Mouse (Mus musculus): ENCODE data around the gene Inf2. TPM values are rescaled to one million over a fixed set of nuclear protein-coding genes. Genes with fewer than 3 reads are reported as not detected.

Inf2 gene
- polyA plus RNA-seq, 1 experiment from 2014 or later: 2.2 TPM

GRCm38 (mm10) chr12:112604709-112605649 is 16.4 kb downstream of the Inf2 start:
- H3K4me2 ChIP-seq (ENCODE audit: low read depth, severe bottlenecking): no peak overlapping the region
- no peak overlapping the region for H3K4me3 ChIP-seq (ENCODE audit: low read depth, low read length)
- peaks cover 5% of the 10 kb centered on the region; the same call in 1 of the 2 replicates for H3K4me1 ChIP-seq (ENCODE audit: control insufficient read depth, insufficient read depth, low read length)
- no peak overlapping the region for H3K9ac ChIP-seq (ENCODE audit: low read length)
- WGBS: 64% methylated on average over 20 of the region's 20 CpGs
- DNase-seq (ENCODE audit: low spot score) (peak; percentile 62), ATAC-seq (ENCODE audit: insufficient number of reproducible peaks, low FRiP score, low TSS enrichment, low read depth) (peak; percentile 25; the same call in 1 of the 2 replicates)
- no peaks in the 10 kb centered on the region for H3K27me3 ChIP-seq (ENCODE audit: control insufficient read depth, insufficient read depth, low read length)
- H3K9me3 ChIP-seq (ENCODE audit: control insufficient read depth, low read length): no peaks in the 10 kb centered on the region
- H3K36me3 ChIP-seq (ENCODE audit: control insufficient read depth, insufficient read depth, low read length): no peaks in the 10 kb centered on the region
- no peak overlapping the region for H3K27ac ChIP-seq (replicated peaks; ENCODE audit: low read depth, low read length)

- Histone ChIP-seq H3K27me3 (ENCODE audit: control insufficient read depth, insufficient read depth, low read length) (no peaks in the 10 kb centered on the region), H3K27ac (replicated peaks; ENCODE audit: low read depth, low read length) (no peak overlapping the region), H3K36me3 (ENCODE audit: control insufficient read depth, insufficient read depth, low read length) (no peaks in the 10 kb centered on the region), H3K9ac (ENCODE audit: low read length) (no peak overlapping the region), H3K9me3 (ENCODE audit: control insufficient read depth, low read length) (no peaks in the 10 kb centered on the region), H3K4me1 (ENCODE audit: control insufficient read depth, insufficient read depth, low read length) (peaks cover 2% of the 10 kb centered on the region; the same call in 1 of the 2 replicates), H3K4me2 (ENCODE audit: low read depth, severe bottlenecking) (no peak overlapping the region), H3K4me3 (ENCODE audit: low read depth, low read length) (no peak overlapping the region)
- ATAC-seq (ENCODE audit: insufficient number of reproducible peaks, low FRiP score, low TSS enrichment, low read depth) (no peak), DNase-seq (ENCODE audit: low spot score) (peak; percentile 81)
- WGBS: 51% methylated on average over 6 of the region's 6 CpGs
These were observed 17.2 kb downstream of the Inf2 start for GRCm38 (mm10) chr12:112605766-112606165.

GRCm38 (mm10) chr12:112606998-112607397 is 18.4 kb downstream of the Inf2 start:
- peaks cover 2% of the 10 kb centered on the region; the same call in 1 of the 2 replicates for H3K4me1 ChIP-seq (ENCODE audit: control insufficient read depth, insufficient read depth, low read length)
- DNase-seq (ENCODE audit: low spot score) (no peak), ATAC-seq (ENCODE audit: insufficient number of reproducible peaks, low FRiP score, low TSS enrichment, low read depth) (no peak)
- H3K27ac ChIP-seq (replicated peaks; ENCODE audit: low read depth, low read length): no peak overlapping the region
- H3K9me3 ChIP-seq (ENCODE audit: control insufficient read depth, low read length): no peaks in the 10 kb centered on the region
- no peak overlapping the region for H3K9ac ChIP-seq (ENCODE audit: low read length)
- H3K27me3 ChIP-seq (ENCODE audit: control insufficient read depth, insufficient read depth, low read length): no peaks in the 10 kb centered on the region
- H3K4me2 ChIP-seq (ENCODE audit: low read depth, severe bottlenecking): no peak overlapping the region
- no peaks in the 10 kb centered on the region for H3K36me3 ChIP-seq (ENCODE audit: control insufficient read depth, insufficient read depth, low read length)
- 73% methylated on average over 6 of the region's 6 CpGs for WGBS
- no peak overlapping the region for H3K4me3 ChIP-seq (ENCODE audit: low read depth, low read length)

- peaks cover 2% of the 10 kb centered on the region; the same call in 1 of the 2 replicates for H3K4me1 ChIP-seq (ENCODE audit: control insufficient read depth, insufficient read depth, low read length)
- H3K27me3 ChIP-seq (ENCODE audit: control insufficient read depth, insufficient read depth, low read length): no peaks in the 10 kb centered on the region
- H3K9ac ChIP-seq (ENCODE audit: low read length): no peak overlapping the region
- H3K27ac ChIP-seq (replicated peaks; ENCODE audit: low read depth, low read length): no peak overlapping the region
- H3K36me3 ChIP-seq (ENCODE audit: control insufficient read depth, insufficient read depth, low read length): no peaks in the 10 kb centered on the region
- DNase-seq (ENCODE audit: low spot score) (no peak), ATAC-seq (ENCODE audit: insufficient number of reproducible peaks, low FRiP score, low TSS enrichment, low read depth) (no peak)
- 86% methylated on average over 10 of the region's 10 CpGs for WGBS
- no peak overlapping the region for H3K4me3 ChIP-seq (ENCODE audit: low read depth, low read length)
- no peaks in the 10 kb centered on the region for H3K9me3 ChIP-seq (ENCODE audit: control insufficient read depth, low read length)
- no peak overlapping the region for H3K4me2 ChIP-seq (ENCODE audit: low read depth, severe bottlenecking)
These were observed 20.4 kb downstream of the Inf2 start for GRCm38 (mm10) chr12:112609031-112609430.

- no peak overlapping the region for H3K27ac ChIP-seq (replicated peaks; ENCODE audit: low read depth, low read length)
- 44% methylated on average over 9 of the region's 9 CpGs for WGBS
- no peak for DNase-seq (ENCODE audit: low spot score)
These were observed 28.1 kb downstream of the Inf2 start for GRCm38 (mm10) chr12:112616668-112617067.

GRCm38 (mm10) chr12:112617184-112617583 is 28.6 kb downstream of the Inf2 start:
- Histone ChIP-seq H3K4me1 (ENCODE audit: control insufficient read depth, insufficient read depth, low read length) (peaks cover 11% of the 10 kb centered on the region), H3K36me3 (ENCODE audit: control insufficient read depth, insufficient read depth, low read length) (no peaks in the 10 kb centered on the region), H3K27me3 (ENCODE audit: control insufficient read depth, insufficient read depth, low read length) (peaks cover 12% of the 10 kb centered on the region), H3K27ac (replicated peaks; ENCODE audit: low read depth, low read length) (no peak overlapping the region), H3K4me2 (ENCODE audit: low read depth, severe bottlenecking) (no peak overlapping the region), H3K4me3 (ENCODE audit: low read depth, low read length) (no peak overlapping the region), H3K9ac (ENCODE audit: low read length) (no peak overlapping the region), H3K9me3 (ENCODE audit: control insufficient read depth, low read length) (no peaks in the 10 kb centered on the region)
- DNase-seq (ENCODE audit: low spot score): no peak
- 90% methylated on average over 11 of the region's 11 CpGs for WGBS
- ATAC-seq (ENCODE audit: insufficient number of reproducible peaks, low FRiP score, low TSS enrichment, low read depth): no peak

More at GRCm38 (mm10) chr12:112616668-112617067, 28.1 kb downstream of the Inf2 start:
- no peaks in the 10 kb centered on the region for H3K36me3 ChIP-seq (ENCODE audit: control insufficient read depth, insufficient read depth, low read length)
- H3K27me3 ChIP-seq (ENCODE audit: control insufficient read depth, insufficient read depth, low read length): peaks cover 12% of the 10 kb centered on the region
- ATAC-seq (ENCODE audit: insufficient number of reproducible peaks, low FRiP score, low TSS enrichment, low read depth): no peak
- no peak overlapping the region for H3K4me3 ChIP-seq (ENCODE audit: low read depth, low read length)
- H3K4me2 ChIP-seq (ENCODE audit: low read depth, severe bottlenecking): no peak overlapping the region
- no peaks in the 10 kb centered on the region for H3K9me3 ChIP-seq (ENCODE audit: control insufficient read depth, low read length)
- no peak overlapping the region for H3K9ac ChIP-seq (ENCODE audit: low read length)
- H3K4me1 ChIP-seq (ENCODE audit: control insufficient read depth, insufficient read depth, low read length): peaks cover 11% of the 10 kb centered on the region

- DNase-seq (ENCODE audit: low spot score): peak; percentile 80
- Histone ChIP-seq H3K4me3 (ENCODE audit: low read depth, low read length) (no peak overlapping the region), H3K9me3 (ENCODE audit: control insufficient read depth, low read length) (no peaks in the 10 kb centered on the region), H3K27me3 (ENCODE audit: control insufficient read depth, insufficient read depth, low read length) (peaks cover 12% of the 10 kb centered on the region), H3K9ac (ENCODE audit: low read length) (no peak overlapping the region), H3K4me1 (ENCODE audit: control insufficient read depth, insufficient read depth, low read length) (peaks cover 11% of the 10 kb centered on the region), H3K4me2 (ENCODE audit: low read depth, severe bottlenecking) (no peak overlapping the region), H3K36me3 (ENCODE audit: control insufficient read depth, insufficient read depth, low read length) (no peaks in the 10 kb centered on the region), H3K27ac (replicated peaks; ENCODE audit: low read depth, low read length) (no peak overlapping the region)
- peak; percentile 63 for ATAC-seq (ENCODE audit: insufficient number of reproducible peaks, low FRiP score, low TSS enrichment, low read depth)
- WGBS: 13% methylated on average over 8 of the region's 8 CpGs
These were observed 29.4 kb downstream of the Inf2 start for GRCm38 (mm10) chr12:112617898-112618380.

- Histone ChIP-seq H3K4me2 (ENCODE audit: low read depth, severe bottlenecking) (peak overlapping the region; percentile 95), H3K9ac (ENCODE audit: low read length) (peak overlapping the region; percentile 70; the same call in 1 of the 2 replicates), H3K9me3 (ENCODE audit: control insufficient read depth, low read length) (no peaks in the 10 kb centered on the region), H3K4me1 (ENCODE audit: control insufficient read depth, insufficient read depth, low read length) (peaks cover 15% of the 10 kb centered on the region), H3K27me3 (ENCODE audit: control insufficient read depth, insufficient read depth, low read length) (peaks cover 12% of the 10 kb centered on the region), H3K27ac (replicated peaks; ENCODE audit: low read depth, low read length) (no peak overlapping the region), H3K4me3 (ENCODE audit: low read depth, low read length) (peak overlapping the region; percentile 41), H3K36me3 (ENCODE audit: control insufficient read depth, insufficient read depth, low read length) (no peaks in the 10 kb centered on the region)
- no peak for ATAC-seq (ENCODE audit: insufficient number of reproducible peaks, low FRiP score, low TSS enrichment, low read depth)
- peak; percentile 35 for DNase-seq (ENCODE audit: low spot score)
- 22% methylated on average over 13 of the region's 13 CpGs for WGBS
These were observed 30.5 kb downstream of the Inf2 start for GRCm38 (mm10) chr12:112618981-112619685.
